Mouse (Mus musculus): Measurements from ENCODE around the gene Liph.
"Not testable (repeated sequence)": the region's sequence is repeated elsewhere in the genome, so short reads cannot be mapped to it uniquely, and the experiment has no call there.

The Liph gene

GRCm38 (mm10) chr16:21976203-21976602, 19.3 kb downstream of the Liph start:
- DNase-seq (ENCODE audit: low read depth, low spot score) = no peak

GRCm38 (mm10) chr16:21971446-21971845, 24.0 kb downstream of the Liph start:
- no peak for DNase-seq (ENCODE audit: low read depth, low spot score)

- no peak for DNase-seq (ENCODE audit: low read depth, low spot score)
Observed at GRCm38 (mm10) chr16:21970536-21970935, 24.9 kb downstream of the Liph start.

- no peak for DNase-seq (ENCODE audit: low read depth, low spot score)
Observed at GRCm38 (mm10) chr16:21969874-21970273, 25.6 kb downstream of the Liph start.

GRCm38 (mm10) chr16:21965576-21965975, 29.9 kb downstream of the Liph start:
- DNase-seq (ENCODE audit: low read depth, low spot score) = no peak

GRCm38 (mm10) chr16:21955591-21955990, 39.9 kb downstream of the Liph start:
- DNase-seq (ENCODE audit: low read depth, low spot score) = no peak

GRCm38 (mm10) chr16:21946761-21947715, 48.4 kb downstream of the Liph start, which contains the start of gene Tmem41a:
Tmem41a (minus strand) TSS chr16:21947552.
- peak; percentile 71 for DNase-seq (ENCODE audit: low read depth, low spot score)

GRCm38 (mm10) chr16:21928471-21928870, 67.0 kb downstream of the Liph start:
- no peak for DNase-seq (ENCODE audit: low read depth, low spot score)

- DNase-seq (ENCODE audit: low read depth, low spot score) = no peak
Observed at GRCm38 (mm10) chr16:21916681-21917080, 78.8 kb downstream of the Liph start.

- DNase-seq (ENCODE audit: low read depth, low spot score) = no peak
Observed at GRCm38 (mm10) chr16:21913347-21913746, 82.1 kb downstream of the Liph start.

- not testable (repeated sequence) for DNase-seq (ENCODE audit: low read depth, low spot score)
Observed at GRCm38 (mm10) chr16:21908906-21909305, 86.6 kb downstream of the Liph start.

- DNase-seq (ENCODE audit: low read depth, low spot score) = no peak
Observed at GRCm38 (mm10) chr16:21906902-21907301, 88.6 kb downstream of the Liph start.

GRCm38 (mm10) chr16:21905996-21906395, 89.5 kb downstream of the Liph start:
- DNase-seq (ENCODE audit: low read depth, low spot score) = no peak

- DNase-seq (ENCODE audit: low read depth, low spot score) = no peak
Observed at GRCm38 (mm10) chr16:21904636-21905035, 90.8 kb downstream of the Liph start.
